Mouse (Mus musculus) layer of hippocampus, adult 8-10 months (tissue): Measurements from ENCODE around the gene Bad. TPM values are rescaled to one million over a fixed set of nuclear protein-coding genes. Genes with fewer than 3 reads are reported as not detected.
A peak's percentile ranks its signal among the peaks of the same experiment; 100 is the strongest.
"Not testable (repeated sequence)": the region's sequence is repeated elsewhere in the genome, so short reads cannot be mapped to it uniquely, and the experiment has no call there.

ENCODE experiments used
- DNase-seq, 2 experiments: peaks; one replicate each; pipeline ENCODE4 v3.0.0; 2022; ENCODE audit warnings: low spot score in 2 of 2
- total RNA-seq, 4 experiments: library from RNA; stranded (reverse); gene quantifications; 2 replicates each; pipeline ENCODE4 v1.2.4; 2022

The Bad gene
- total RNA-seq, 4 experiments from 2014 or later = 32.5 to 39.8 (median 37.3) TPM

DNA sequence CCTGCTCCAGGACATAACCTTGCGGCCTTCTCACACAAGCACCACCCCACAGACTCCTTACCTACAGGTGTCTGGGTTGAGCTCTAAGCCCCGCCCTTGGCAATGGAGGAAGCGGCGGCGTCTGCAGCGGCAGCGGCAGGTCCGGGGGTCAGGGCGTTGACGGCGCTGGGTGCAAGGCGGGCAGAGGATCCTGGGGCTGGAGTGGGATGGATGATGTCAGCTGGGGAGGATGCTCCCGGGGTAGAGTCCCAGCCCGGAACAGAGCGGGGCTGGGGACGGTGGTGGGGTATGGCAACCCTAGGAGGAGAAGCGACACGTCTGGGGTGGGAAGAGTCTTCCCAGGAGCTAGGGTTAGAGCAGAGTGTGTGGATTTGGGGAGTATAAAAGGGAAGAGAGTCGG, 43.6 kb downstream of the Bad start:
- DNase-seq = no peak

DNA sequence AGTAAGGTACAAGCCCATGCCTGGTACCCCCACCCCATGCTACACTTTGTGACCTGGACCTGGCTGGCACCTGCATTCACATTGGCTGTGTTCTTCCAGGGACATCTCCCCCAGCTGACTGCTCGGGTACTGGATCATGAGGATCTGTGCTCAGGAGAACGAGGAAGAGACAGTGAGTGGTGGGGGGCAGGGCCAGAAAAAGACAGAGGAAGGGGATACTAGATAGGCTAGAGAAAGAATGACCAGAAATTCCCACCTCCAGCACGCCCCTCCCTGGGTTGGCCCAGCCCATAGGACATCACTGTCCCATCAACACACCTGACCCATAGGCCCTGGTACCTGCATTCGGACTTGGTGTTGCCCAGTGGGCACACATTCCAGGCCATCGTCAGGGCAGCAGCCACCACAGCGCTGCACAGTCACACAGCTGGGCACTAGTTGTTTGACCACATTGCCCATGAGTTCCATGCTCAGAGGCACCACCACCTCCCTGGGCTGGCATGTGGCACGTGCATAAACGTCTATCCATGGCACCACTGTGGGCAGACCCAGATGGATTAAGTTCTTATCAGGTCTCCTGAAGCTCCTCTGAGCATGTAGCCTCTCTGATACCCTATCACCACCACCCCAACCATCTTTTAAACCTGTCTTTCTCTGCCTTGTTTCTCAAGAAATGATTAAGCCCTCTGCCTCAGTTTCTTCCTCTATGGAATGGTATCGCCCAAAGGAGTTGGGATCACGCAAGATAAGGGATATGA, 44.5 kb downstream of the Bad start:
- DNase-seq = no peak

DNA sequence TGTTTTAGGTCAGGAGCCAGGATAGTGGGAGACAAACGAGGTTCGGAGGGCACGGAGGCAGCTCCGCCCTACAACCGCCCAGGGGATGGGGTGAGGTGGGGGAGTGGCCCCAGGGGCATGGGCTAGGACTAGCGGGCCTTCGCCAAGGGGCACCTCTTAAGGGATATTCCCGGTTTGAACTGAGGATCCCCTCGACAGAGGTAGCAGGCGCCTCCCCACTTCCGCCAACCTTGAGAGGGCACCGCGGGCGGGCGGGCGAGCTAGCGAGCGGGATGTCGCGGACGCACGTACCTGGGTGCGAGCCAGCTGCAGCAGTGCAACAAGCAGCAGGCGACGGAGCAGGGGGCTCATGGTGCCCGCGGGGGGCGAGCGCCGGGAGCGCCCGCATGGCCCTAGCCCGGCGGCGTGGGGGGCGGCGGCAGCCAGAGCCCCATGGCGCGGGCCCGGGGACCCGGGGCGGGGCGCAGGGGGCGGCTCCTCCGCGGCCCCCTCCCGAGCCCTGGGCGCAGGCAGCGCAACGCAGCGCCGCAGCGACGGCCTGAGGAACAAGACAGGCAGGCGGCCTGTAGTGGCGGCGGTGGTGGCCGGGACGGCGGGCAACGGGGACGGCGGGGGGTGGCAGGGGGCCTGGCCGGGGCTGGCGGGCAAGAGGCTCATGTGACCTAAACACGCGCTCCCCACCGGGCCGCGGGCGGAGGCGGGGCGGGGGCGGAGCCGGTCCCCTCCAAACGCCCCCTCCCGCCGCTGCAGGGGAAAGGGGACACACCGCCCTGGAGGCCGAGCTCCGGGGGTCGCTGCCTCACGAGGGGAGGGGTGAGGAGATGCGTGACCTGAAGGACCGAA, 45.6 kb downstream of the Bad start, which contains the start of gene Vegfb:
TSS of gene Vegfb (minus strand) at position 591 of the 843 bp plus-strand sequence.
- no peak for DNase-seq

DNA sequence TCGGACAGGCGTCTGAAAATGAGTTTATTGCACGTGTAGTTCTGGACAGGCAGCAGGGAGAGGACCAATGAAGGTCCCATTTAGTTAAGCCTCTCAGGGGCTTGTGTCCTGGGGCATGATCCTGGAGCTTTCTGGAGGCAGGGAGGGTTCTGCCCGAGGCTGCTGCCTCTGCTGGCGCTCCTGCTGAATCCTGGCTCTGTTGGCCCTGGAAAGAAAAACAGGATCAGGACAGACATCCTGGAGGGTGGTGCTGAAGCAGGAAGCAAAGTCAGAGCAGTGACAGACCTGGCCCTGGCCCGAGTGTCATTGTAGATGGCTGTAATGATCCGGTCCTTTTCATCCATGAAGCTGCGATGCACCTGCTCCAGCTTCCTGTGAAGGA, 46.2 kb downstream of the Bad start:
- no peak for DNase-seq

DNA sequence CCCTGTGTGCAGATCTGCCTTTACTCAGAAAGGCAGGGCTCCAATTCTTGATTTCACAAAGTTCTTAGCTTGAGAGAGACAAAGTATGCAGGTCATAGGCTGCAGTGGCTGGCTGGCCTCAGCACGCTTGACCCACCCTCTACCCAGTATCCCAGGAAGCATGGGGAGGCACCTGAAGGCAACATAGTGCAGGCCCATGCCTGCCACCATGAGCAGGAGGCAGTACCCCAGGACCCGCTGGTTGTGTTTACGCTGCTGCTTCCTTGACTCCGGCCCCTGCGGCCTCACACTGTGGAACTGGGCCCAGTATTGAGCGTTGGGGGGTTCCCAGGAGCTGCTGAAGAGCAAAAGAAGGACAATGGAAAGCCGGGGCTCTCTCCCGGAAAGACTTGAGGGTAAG, 47.6 kb downstream of the Bad start:
- no peak for DNase-seq

DNA sequence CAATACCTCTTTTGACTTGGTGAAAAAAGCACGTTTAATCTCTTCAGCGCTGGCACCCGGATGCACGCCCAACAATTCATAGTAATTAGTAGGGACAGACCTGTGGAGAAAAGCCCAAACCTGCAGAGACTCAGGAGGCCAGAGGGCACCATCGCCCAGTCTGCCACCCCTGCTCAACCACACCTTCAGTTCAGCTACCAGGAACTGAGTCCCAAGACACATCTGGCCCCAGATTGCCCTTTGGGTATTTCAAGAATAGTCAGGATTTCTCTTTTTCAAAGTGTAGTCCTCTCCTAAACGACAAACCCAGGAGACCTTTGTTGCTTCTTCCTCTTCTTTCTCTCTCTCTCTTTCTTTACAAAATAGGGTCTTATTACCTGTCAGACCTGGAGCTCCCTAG, 49.1 kb downstream of the Bad start:
- DNase-seq = no peak

DNA sequence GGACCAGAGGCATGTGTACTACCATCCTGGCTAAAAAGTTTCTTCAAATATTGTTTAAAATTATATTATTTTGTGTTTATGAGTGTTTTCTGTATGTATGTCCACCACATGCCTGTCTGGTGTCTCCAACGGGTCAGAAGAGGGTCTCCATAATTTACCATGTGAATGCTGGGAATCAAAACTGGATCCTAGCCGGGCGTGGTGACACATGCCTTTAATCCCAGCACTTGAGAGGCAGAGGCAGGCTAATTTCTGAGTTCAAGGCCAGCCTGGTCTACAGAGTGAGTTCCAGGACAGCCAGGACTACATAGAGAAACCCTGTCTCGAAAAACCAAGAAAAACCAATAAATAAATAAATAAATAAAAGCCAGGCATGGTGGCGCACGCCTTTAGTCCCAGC, 49.5 kb downstream of the Bad start:
- DNase-seq = not testable (repeated sequence)

DNA sequence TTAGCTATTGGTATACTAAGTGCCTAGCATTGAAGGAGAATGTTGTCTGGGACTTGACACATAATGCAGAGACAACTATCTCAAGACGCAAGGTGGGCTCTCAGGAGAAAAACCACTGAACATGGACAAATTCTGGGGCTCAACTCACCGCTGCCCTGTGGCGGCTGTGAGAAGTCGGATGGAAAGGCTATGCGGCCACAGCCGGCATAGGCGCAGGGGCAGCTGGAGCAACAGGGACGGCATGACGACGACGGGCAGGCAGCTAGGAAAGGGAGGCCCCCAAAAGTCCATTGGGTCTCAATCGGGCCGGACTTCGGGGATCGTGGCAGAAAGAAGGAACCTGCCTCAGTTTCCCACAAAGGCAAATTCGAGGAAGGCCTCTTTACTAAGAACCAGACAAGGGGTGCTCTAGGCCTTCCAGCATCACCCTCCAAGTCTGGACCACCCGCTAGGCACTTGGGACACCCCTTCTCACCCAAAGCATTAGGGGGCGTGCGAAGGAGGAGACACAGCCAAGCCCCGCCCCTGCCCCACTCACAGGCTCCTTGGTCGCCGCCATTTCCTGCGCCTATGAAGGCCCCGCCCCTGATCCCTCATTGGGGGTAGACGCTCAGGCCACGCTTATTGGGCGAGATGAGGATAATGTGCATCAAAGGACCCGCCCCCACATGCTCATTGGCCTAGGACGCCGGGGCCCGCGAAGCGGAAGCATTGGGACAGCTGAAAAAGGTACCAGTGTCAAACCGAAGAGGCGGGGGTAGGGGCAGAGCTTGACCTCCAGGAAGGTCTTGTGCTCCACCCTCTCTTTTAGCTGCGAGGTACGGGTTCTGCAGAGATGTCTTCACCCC, 50.6 kb downstream of the Bad start, which contains the start of gene Dnajc4:
TSS of gene Dnajc4 (minus strand) at position 562 of the 848 bp plus-strand sequence.
- peak; percentile 93 to 95 for DNase-seq

DNA sequence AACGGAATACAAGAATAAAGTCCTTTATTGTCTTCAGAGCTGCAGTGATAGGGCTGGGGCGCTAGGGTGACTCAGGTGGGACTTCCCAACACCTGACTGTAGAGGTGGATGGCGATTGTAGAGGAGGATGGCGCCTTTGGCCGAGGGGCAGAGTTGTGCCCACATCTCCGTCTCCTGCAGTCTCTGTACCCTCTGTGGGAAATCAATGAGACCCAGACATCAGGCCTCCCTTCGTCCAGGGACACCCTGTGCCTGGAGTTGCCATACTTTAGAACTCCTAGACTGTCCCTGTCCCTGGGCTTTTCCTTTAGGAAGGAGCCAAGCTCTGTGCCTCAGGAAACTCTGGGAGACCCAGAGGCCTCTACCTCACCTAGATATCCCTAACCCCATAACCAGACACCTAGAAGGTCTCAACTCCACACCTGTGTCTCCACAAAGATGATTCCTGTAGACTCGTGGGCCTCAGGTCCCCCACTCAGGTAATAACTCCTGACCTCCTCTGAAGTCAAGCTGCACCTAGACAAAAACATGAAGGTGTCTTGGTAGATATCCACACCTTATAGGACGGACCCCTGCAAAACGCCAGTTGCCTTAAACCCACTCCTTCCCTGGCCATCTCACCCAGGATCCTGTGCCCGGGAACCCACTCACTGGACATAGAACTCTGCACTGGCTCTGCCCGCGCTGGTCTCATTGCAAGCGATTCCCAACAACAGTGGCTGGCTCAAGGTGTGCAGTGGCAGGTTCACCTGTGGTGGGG, 51.5 kb downstream of the Bad start:
- no peak for DNase-seq

DNA sequence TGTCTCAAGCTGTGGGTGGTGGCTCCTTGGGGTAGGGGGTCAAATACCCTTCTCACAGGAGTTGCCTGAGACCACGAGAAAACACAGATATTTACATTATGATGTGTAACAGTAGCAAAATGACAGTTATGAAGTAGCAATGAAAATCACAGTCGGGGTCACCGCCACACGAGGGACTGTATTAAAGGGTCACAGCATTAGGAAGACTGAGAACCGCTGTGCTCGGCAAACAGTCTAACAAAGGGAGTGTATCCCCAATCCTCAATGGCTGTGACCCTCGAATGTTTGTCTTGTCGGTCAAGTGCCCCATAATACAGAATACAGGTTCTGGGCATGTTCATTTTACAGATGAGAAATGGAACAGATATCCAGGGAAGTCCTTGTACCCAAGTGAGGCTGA, 52.3 kb downstream of the Bad start:
- DNase-seq = no peak

DNA sequence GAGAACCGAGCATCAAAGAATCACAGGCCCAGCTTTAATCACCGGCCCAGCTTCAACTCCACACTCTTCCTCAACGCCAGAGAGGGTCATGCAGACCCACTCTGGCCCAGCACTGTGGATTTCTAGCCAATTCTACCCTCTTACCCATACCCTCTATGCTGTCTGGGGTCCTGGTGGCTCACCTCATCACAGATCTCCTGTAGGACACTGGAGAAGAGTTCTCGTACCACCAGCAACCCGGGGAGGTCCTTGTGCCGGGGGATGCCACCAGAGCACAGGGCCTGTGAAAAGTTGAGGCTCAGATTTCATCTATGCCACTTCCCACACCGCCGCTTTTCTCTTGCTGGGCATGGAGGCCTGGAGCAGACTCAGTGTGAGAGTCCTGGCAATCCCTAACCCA, 52.8 kb downstream of the Bad start:
- no peak for DNase-seq

DNA sequence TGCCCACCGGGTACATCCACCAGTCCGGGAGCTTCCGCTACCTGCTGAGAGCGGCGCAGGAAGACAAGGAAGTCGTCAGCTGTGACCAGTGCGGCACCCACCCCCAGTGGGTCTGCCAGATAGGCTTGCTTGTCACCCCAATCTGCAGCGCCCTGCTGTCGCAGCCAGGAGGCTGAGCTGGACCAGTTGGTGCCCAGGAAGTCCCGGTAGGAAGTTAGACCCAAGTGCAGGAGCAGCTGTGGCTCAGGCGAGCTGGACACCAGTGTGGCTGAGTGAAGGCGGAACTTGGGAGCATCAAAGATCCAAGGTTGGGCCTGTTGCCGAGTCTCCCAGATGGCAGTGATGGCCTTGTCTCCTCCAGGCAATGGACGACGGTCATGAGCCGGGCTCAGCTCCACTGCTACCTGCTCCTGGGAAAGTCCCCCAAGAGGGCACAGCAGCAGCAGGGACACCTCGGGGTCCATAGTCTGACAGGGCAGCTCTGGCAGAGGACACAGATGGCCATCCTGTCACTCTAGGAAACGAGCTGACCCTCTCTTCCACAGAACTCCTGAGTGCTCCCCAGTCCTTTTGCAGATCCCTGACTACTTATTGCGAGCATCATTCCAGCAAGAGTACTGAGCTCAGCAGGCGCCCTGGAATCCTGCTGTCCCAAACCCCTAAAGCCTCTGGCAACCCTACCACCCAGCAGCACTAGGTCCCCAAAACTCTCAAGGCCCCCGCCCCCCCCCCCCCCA, 53.8 kb downstream of the Bad start:
- DNase-seq = peak in 1 of 2 experiments; percentile 23

DNA sequence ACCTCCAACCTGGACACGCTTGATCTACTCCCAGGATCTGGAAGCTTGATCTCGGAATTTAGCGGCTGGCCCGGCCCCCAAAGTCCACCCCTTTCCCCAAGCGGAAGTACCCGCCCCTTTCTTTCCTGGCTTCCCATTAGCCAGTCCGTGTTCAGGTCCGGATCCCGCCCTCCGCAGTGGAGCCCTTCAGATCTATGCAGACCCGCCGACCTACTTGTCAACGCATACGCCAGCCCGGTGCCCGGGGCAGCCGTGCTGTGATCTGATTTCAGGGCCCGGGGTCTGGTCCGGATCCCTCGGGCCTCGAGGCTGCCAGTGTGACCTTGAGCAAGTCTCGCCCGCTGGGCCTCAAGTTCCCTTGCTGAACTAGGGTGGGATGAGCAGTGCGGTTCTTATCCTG, 54.3 kb downstream of the Bad start, which contains the start of the genes Nudt22 and Trpt1:
TSS of gene Nudt22 (minus strand) at position 112 of the 400 bp plus-strand sequence.
TSS of gene Trpt1 (plus strand) at position 126 of the 400 bp plus-strand sequence.
- peak; percentile 79 to 83 for DNase-seq

DNA sequence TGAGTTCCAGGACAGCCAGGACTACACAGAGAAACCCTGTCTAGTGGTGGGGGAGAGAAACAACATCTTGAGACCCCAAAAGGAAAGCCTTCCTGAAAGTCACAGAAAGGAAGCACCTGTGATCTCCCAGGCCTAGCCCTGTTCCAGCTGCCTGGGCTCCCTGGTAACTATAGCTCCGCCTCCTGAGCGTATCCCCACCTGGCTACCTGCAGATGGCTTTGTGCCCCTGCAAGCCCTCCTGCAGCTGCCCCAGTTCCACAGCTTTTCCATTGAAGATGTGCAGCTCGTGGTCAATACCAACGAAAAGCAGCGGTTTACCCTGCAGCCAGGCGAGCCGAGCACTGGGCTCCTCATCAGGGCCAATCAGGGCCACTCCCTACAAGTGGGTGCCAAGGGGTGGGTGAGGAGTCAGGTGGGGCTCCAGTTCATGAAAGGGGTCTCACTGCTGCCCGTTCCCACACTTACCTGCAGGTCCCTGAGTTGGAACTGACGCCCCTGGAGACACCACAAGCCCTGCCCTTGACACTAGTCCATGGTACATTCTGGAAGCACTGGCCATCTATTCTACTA, 56.1 kb downstream of the Bad start:
- no peak for DNase-seq

DNA sequence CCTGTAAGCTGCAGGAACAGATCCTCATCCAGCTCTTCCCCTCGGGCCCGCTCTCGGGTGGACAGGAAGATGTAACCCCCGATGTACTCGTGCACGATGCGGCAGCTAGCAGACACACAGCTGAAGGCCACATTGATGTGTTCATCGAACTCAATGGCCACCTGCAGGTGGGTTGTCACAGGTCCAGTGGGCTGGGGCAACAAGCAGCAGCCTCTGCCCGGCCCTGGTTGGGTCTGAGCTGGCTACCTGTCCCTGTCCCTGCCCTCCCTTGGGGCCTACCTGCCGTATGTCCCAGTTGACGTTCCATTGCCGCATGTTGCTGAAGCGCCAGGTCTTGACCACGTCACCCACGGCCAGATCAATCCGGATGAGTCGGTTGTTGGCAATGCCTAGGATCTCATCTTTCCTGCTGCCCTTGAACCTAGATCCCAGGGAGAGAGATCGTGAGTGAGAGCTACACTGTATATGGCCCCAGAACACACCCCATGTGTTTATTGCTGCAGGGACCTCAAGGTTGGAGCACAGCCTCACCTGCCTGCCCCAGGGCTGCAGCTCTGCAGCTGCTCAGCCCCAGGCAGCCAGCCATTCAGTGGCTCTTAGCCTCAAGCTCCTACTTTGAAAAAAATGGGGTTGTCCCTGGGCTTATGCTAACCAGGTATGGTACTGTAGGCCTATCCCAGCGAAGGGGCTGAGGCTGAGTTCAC, 57.9 kb downstream of the Bad start:
- DNase-seq = no peak
